Mouse (Mus musculus) R1 (cell line): ENCODE measurements around the gene Gm44596.
"Not testable (repeated sequence)": the region's sequence is repeated elsewhere in the genome, so short reads cannot be mapped to it uniquely, and the experiment has no call there.

Experiments
- DNase-seq: peaks from one replicate; pipeline ENCODE4 v3.0.0-alpha.2; 2018; ENCODE audit warnings: low read depth, low spot score

The Gm44596 gene

DNA sequence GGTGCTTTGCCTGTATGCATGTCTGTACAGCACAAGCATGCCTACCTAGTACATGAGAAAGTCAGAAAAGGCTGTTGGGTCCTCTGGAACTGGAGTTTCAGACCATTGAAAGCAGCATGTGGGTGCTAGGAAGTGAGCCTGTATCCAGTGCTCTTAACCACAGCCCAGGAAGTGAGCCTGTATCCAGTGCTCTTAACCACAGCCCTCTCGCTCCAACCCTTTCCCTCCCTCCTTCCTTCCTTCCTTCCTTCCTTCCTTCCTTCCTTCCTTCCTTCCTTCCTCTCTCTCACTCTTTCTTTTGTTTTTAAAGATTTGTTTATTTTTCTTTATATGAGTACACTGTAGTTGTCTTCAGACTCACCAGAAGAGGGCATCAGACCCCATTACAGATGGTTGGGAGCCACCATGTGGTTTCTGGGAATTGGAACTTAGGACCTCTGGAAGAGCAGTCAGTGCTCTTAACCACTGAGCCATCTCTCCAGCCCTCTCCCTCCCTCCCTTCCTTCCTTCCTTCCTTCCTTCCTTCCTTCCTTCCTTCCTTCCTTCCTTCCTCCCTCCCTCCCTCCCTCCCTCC is 5.4 kb downstream of the Gm44596 start:
- not testable (repeated sequence) for DNase-seq

DNA sequence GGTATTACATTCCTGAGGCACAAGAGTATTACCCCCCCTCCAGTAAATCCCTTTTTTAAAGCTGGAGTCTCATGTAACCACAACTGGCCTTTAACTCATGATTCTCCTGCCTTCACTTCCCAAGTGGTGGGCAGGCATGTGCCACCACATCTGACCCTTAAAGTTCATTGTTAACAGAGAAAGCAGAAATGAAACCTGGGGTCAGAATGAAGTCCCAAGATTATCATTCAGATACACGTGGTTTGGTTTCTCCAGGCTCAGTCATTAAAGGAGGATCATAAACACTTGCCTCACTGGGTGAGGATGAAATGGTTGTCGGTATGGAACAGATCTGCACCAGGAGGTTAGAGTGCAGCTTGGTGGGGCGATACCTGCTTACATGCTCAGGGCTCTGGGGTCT is 6.0 kb downstream of the Gm44596 start:
- DNase-seq: no peak

- no peak for DNase-seq
These were observed 8.4 kb downstream of the Gm44596 start for GRCm38 (mm10) chr6:128383752-128384151.

DNA sequence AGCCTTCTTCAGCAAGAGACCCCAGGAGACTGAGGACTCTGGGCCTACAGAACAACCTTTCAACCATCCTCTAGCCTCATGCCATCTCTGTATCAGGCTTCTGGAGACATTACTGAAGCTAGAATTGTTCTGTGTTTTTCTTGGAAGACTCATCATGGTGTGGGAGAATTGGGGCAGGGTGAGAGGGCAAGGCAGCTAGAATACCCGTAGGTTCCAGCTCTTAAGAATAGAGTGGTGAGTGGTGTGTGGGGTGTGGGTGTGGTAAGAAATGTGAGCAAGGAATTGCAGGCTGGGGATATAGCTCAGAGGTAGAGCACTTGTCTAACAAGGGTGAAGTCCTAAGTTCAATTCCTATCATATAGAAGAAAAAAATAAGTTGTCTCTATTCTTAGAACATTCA is 9.7 kb downstream of the Gm44596 start:
- no peak for DNase-seq

GRCm38 (mm10) chr6:128389185-128389584 is 13.9 kb downstream of the Gm44596 start:
- no peak for DNase-seq

DNA sequence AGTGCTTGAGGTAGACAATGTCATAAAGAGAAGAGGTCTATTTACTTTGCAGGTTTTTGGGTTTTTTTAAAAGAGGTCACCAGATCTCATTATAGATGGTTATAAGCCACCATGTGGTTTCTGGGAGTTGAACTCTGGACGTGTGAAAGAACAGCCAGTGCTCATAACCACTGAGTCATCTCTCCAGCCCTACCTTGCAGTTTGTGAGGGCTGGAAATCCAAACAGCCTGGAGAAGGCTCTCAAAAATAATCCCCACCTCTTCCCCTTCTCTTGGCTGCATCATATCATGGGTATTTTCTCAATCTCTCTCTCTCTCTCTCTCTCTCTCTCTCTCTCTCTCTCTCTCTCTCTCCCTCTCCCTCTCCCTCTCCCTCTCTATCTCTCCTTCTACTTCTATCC is 15.4 kb downstream of the Gm44596 start:
- no peak for DNase-seq

DNA sequence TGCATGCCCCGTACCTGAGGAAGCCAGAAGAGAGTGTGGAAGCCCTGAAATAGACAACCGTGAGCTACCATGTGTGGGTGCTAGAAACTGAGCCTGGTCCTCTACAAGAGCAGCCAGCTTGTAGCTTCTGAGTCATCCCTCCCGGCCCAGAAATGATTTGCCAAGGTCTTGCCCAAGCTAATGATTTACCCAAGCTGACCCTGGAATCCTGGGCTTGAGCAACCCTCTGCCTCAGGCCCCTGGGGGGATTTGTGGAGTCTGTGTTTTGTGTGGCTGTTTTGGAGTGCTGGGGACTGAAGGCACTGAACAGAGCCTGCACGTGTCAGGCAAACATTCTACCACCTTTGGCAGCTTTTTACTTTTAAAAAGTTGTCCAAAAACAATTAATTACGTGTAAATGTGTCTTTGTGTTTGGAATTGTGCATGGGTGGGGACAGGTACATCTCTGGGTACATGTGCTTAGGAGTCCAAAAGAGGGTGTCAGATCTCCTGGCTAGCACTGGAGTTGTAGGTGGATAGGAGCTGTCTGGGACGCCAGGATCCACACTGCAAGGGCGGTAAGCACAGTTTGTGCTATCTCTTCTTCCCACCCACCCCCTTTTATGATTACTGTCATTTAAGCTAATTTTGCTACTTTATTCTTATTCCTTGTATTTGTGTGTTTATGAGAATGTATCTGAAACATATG is 22.4 kb downstream of the Gm44596 start:
- no peak for DNase-seq

DNA sequence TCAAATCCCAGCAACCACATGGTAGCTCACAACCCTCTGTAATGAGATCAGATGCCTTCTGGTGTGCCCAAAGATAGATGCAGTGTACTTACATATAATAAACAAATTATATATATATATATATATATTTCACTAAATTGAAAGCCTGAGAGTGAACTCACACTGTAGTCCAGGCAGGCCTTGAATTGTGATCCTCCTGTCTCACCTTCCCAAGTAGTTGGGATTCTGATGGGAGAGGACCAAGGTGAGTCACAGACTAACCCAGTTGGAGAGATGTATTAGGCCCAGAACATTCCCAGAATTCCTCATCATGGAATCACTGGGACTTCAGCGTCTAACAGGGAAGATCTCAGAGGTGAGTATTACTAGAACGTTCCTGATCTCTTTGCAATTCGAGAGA is 23.7 kb downstream of the Gm44596 start, which contains the start of gene Nrip2:
Gene Nrip2, plus strand, starts transcription at position 301 of the 400 bp plus-strand sequence.
- no peak for DNase-seq

- no peak for DNase-seq
These were observed 24.3 kb downstream of the Gm44596 start for GRCm38 (mm10) chr6:128399421-128400185.

DNA sequence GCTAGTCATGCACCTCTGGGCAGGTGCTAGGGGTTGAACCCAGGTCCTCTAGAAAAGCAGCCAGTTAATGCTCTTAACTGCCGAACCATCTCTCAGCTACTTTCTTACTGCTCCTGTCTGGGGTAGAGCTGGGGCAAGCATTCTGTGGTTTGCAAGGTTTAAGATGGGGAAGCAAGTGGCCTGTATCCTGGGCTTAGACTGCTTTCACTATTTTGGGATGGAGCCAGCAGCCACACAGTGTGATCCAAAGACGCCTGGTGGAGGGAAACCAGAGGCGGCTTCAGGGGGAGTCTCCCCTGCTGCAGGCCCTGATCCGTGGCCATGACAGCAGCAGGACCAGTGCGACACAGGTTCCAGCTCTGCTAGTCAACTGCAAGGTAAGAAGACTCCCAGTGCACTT is 29.4 kb downstream of the Gm44596 start:
- no peak for DNase-seq

DNA sequence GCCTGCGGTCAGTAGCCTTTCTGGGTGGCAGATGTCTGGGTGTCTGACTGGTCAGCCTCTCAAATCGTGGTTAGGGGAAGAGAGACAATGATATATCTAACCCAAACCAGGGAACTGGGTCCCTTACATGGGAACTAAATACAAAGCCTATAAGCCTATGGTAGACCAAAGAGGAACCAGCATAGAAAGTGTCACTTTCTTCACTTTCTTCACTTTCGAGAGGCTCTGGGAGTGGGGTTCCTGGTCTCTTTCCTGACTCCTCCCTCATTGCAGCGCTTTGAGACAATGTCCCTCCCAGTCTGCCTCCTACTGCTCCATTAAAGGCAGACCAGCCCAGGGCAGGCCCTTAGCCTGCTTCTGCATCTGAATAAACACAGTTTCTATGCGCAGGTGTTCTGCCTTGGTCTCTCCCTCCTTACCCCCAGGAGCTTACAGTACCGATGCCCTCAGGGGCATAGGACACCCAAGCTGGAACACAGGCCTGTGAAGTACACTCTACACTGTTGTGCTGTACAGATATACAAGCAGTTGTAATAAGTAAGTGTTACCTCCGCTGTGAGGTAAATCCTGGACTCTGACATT is 33.3 kb downstream of the Gm44596 start:
- DNase-seq: peak; percentile 44

DNA sequence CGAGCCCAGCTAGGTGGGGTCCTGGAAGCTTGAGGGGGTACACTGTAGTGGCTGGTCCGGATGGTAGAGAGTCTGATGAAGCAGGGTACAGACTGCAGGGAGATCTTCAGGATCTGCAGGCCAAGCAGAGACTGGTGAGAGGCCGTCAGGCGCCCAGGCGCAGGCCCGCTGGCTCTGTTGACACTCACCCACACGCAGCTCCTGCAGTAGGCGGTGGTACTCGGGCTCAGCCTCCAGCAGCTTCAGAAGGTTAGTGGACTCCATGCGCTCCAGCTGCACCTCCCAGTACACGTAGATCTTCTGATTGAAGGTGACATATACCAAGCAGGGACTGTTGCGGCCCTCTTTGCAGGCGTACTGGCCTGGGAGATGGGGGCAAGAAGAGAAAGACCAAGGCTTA is 35.0 kb downstream of the Gm44596 start:
- DNase-seq: no peak

DNA sequence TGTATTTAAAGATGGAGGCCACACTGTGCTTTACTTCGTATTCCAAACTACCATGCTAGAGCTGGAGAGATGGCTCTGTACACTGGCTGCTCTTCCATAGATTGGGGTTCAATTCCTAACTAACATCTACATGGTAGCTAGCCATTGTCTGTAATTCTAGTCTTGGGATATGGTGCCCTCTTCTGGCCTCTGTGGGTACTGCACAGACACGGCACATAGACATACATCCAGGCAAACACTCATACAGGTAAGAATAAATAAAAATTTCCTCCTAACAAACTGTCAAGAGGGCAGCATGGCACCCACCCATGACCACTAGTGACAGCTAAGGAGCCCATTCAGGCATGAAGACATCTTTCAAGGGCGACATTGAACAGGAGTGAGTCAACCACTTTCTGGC is 35.8 kb downstream of the Gm44596 start:
- peak; percentile 74 for DNase-seq

- no peak for DNase-seq
These were observed 40.9 kb downstream of the Gm44596 start for GRCm38 (mm10) chr6:128416169-128416568.

- no peak for DNase-seq
These were observed 42.8 kb downstream of the Gm44596 start for GRCm38 (mm10) chr6:128418076-128418475.

GRCm38 (mm10) chr6:128421036-128421435 is 45.7 kb downstream of the Gm44596 start:
- DNase-seq: no peak

DNA sequence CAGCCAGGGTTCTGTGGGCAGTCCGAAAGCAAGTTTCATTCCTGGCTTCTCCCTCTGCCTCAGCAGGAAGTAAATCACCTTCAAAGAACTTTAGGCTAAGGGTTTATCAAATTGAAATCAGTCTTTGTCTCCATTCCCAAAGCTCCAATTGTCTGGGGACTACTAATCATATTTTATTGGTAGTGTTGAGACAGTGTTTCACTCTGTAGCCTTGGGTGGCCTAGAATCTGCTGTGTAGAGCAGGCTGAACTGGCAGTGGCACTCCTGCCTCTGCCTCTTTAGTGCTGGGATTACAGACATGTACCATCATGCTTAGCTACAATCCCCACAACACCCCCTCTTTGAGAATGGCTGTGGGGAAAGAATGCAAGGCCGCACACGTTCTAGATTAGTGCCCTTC is 46.2 kb downstream of the Gm44596 start:
- no peak for DNase-seq

DNA sequence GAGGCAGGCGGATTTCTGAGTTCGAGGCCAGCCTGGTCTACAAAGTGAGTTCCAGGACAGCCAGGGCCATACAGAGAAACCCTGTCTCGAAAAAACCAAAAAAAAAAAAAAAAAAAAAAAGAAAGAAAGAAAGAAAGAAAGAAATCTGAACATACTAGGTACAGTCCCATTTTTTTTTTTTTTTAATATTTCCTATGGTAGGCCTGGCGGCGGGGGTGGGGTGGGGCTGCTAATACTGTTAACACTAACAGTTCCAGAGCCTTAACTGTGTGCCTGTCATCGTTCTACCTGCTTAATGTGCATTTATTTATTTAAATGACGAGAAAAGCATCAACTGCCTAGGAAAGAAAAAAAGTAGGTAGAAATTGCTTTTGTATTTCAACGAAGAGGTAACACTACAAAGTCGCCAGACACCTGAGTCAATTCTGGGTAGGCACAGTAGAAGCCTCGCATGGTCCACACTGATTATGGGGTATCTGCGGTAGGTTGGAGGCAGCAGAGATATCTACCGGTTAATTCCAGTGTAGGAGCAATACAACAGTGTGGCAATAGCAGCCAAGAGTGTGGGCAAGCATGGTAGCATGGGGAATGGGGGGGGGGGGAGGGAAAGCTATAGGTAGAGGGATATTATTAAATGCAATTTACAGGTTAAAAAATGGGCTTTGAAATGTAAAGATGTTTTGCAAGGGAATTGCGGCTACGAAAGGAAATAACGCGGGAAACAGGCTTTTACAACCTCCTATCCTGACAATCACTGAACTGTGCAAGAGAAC is 48.4 kb downstream of the Gm44596 start:
- DNase-seq: no peak

DNA sequence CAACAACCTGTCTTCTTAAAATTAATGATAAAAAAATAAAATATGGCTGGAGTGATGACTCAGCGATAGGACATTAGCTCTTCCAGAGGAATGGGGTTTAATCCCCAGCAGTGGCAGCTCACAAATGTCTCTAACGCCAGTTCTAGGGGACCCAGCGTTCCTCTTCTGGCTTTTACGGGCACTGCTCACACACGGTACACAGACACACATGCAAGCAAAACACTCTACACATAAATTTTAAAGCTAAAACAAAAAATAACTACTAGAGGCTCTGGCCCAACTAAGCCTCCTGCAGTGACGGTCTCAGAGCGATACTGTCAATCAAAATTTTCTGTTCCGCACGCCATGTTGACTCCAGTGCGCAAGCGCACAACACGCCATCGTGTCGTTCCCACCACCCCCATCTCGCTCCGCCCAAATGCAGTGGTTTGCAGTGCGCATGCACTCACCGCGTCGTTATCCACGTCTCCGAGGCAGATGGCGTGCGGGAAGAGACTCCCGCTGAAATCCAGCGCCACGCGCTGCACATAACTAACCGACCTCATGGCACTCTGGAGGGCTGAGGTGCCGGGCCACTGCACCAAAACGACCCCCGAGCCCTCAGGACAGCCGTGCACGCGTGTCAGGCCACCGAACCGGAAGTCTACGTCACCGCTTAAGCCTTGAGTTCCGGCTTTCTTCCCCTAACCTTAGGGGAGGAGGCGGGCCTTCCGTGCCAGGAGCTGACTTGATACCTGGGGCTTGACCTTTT is 49.1 kb downstream of the Gm44596 start, which contains the start of gene Itfg2:
Gene Itfg2, minus strand, starts transcription at position 663 of the 751 bp plus-strand sequence.
- peak; percentile 97 for DNase-seq

GRCm38 (mm10) chr6:128425046-128425445 is 49.7 kb downstream of the Gm44596 start:
- no peak for DNase-seq

DNA sequence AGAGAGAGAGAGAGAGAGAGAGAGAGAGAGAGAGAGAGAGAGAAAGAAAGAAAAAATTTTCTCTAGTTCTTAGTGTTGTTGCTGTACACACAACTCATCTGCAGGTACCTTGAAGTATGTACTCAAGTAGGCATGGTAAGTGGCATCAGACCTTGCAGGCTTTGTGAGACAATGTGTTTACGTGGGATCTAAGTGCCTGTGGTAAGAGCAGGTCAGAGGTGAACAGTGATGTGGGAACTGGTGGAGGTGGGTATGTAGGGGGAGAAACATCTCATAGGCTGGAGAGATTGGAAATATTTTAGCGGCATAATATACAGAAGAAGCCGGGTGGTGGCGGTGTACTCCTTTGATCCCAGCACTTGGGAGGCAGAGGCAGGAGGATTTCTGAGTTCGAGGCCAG is 52.3 kb downstream of the Gm44596 start:
- no peak for DNase-seq
